Mouse (Mus musculus): ENCODE data around the gene Gfi1b. TPM values are rescaled to one million over a fixed set of nuclear protein-coding genes. Genes with fewer than 3 reads are reported as not detected.

Gene Gfi1b
- total RNA-seq, 2 experiments from 2014 or later = not detected

DNA sequence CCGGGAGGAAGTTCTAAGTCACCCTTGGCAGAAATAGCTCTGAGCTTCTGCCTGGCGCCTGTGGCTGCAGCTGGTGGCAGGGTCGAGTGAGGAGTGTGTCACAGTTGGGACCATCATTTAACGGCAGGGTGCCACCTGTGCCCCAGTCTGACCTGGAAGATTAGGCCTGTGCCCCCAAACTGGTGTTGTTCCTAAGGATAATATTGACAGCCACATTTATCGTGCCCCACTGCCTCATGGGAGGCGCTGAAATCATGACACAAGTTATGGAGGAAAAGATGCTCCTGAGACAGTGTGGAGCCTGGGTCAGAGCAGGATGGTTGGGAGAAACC lies 22.2 kb downstream of the Gfi1b start:
- no peak for DNase-seq (ENCODE audit: low spot score in 2 of 2)

DNA sequence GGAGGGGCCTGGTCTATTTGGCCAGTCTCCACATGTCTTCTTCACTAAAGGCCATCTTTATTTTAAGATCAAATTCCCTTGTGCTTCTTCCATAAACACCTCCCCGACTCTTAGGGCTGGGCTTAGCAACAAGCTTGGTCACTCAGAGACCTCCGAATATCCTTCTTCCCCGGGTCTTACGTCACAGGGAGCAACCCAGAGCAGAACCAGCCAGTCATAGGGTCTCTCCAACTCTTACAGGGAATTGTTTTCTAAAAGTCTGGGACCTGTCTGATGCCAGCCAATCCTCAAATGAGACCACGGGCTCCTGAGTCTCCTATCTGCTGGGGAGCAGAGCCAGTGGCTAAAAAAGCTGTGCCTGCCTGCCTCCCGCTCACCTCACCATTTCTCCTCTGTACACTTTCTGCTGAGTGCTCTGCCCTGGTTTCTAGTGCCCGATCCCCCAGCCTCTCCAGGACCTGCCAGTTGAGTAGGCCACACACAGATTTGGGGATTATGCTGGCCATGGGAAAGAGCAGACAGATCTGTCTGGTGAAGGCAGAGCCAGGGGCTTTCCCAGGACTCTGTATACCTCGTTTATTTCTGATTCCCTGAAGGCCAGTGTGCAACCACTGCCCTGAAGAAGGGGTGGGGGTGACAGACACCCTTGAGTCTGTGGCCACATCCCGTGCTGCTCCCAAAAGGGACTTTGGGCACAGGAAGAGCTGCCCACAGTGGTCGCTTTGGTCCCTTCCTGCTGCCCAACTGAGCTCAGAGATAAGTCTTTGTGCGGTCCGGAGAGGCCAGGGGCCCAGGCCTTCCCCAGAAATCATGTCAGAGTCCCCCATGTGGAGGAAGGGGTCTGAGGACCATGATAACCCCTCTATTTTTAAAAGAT lies 22.9 kb downstream of the Gfi1b start:
- no peak for DNase-seq (ENCODE audit: low spot score in 2 of 2)

DNA sequence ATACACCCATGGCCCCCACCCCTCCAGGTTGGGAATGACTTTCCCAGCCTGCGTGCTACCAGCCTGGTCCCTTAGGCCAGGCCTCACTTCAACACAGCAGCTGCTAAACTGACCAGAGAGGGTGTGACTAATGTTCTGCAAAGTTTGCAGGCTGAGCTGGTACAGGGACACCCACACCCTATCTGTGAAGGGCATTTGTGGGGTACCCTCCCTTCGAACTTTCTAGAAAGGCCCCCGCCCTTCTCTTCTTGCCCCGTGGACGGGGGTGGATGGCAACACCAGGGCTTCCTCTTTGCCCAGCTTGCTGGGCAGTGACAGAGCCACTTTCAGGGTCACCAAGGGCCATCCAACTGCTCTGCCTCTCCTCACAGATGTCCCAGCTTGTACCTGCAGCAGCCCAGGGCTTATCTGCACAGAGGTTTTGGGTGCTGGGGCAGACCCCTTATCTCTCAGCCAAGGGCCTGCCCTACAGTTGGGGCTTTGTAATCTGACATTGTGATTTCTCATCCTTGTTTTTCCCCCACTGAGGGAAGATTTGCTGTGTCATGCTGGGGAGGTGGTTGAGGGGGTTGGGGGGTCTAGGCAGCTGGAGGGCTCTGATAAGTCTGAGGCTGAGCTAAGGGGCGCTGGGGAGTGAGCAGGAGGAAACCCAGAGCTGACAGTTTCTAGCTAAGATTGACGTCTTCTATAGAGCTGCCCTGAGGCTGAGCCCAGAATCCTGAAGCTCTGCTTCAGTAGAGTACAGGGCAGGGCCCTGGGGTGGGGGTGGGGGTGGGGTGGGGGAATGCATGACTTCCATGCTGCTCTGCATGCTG lies 23.8 kb downstream of the Gfi1b start:
- DNase-seq (ENCODE audit: low spot score in 2 of 2) = no peak

DNA sequence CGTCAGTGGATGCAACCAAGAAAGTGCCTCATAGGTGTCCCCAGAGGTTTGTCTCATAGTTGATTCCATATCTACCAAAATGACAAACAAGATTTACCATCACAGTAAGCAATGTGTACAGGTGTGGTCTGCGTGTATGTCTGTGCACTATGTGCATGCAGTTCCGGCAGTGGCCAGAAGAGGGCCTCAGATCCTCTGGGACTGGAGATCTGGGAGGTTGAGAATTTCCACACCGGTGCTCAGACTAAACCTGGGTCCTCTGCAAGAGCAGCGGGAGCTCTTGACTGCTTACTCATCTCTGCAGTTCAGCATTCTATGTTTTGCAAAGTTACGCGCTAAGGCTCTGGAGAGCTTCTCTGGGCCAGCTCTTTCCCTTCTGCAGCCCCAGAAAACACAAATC lies 24.8 kb downstream of the Gfi1b start:
- DNase-seq (ENCODE audit: low spot score in 2 of 2) = no peak

DNA sequence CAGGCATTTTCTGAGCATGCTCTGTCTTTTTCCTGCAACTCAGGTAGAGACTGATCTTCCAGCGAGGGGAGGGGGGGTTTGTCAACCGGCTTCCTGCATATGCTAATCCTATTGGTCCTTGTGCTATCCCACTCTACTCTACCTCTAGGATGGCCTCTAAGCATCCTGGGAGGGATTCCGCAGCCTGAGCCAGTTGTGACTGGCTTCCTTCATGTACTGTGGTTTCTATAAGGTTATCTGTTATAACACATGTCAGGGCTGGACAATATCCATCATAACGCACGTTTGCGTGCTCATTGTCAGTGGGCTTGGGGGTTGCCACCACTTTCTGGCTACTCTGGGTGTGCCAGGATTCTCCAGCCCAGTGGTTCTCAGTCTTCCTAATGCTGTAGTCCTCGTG lies 25.8 kb downstream of the Gfi1b start:
- DNase-seq (ENCODE audit: low spot score in 2 of 2) = no peak

DNA sequence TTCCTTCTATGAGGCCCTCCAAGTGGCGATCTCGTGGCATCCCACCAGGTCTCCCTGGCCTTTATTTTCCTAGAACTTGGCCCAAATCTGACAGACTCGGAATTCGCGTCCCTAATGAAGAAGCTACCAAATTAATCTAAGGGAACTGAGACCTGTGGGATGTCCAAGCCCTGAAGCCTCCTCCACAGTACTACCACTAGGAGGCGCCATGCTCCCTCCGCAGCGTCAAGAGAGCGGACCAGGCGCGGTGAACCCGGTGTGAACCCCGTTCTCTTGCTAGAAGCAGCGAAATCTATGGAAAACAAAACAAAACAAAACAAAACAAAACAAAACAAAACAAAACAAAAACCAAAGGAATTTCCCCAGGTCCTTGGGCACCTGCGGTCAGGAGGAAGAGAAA lies 29.0 kb downstream of the Gfi1b start:
- DNase-seq (ENCODE audit: low spot score in 2 of 2) = peak; percentile 21 to 54

DNA sequence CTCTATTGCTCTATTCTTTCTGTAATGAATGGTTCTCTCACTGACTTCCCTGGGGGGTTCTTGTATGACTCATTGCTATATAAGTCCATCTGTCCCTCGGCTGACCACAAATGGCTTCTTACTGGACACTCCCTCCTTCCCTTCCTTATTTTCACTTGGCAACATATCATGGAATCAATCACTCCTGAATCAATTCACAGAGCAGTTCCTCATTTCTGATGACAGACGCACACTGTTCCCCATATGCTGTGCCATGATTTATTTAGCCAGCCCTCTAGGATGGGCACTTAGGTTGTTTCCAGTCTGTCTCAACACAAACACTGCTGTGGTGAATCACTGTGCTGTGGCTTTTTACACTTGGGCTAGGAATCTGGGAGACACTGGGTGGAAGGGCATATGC lies 30.3 kb downstream of the Gfi1b start:
- DNase-seq (ENCODE audit: low spot score in 2 of 2) = no peak

DNA sequence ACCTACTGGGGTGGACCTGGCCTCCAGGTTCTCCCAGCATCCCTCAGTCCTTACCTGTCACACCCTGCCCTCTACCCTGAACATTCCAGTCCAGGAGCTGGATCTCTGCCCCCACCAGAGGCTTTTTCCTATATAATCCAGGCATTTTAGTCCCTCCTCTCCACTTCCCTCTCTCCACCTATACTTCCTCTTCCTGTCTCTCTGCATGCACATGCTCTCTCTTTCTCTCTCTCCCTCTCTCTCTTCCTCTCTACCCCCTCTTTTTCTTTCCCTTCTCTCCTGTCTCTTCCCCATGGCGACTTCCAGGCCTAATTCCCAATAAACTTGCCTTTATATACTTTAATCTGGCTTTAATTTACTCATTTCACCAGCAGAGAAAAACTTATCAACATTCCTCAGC lies 33.2 kb downstream of the Gfi1b start:
- no peak for DNase-seq (ENCODE audit: low spot score in 2 of 2)

DNA sequence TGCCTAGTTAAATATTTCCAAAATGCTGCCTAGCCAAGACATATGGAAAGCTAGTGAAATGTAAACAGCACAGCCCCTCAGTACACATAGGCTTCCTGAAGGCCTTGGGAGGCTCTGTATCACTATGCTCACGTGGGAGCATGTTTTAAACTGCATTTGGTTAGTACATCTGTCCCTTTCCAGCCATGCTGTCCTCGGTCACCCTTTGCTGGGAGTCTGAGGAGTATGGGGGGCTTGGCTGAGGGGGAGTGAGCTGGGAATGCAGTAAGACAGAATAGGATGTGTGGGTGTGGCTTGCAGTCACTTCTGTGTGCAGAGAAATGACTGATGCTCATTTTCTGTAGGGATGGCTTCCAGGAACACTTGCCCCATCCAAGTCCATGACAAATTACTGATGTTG lies 36.1 kb downstream of the Gfi1b start:
- no peak for DNase-seq (ENCODE audit: low spot score in 2 of 2)

DNA sequence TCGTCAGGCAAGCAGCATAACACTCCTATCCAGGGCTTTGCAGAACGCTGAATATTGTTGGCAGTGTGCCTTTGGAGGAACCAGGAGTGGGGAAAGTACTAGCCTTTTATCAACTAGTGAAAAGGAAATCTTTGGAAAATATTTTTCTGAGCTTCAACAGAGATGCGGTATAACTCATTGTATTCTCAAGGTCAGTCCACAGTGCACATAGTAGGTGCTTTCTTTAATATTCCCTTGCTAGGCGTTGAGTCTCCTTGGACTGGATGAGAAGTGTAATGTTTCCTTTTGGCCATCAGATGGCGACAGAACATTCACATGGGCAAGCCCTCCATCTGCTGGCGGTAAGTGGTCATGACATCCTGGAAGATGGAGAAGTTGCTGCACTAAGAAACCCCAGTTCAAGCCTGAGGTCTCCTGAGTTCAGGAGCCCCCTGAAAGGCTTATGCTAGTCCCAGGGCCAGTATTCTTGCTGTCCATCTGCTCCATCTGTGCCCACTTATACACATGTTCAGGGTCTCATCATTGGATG lies 36.7 kb downstream of the Gfi1b start:
- peak; percentile 68 to 73 for DNase-seq (ENCODE audit: low spot score in 2 of 2)

DNA sequence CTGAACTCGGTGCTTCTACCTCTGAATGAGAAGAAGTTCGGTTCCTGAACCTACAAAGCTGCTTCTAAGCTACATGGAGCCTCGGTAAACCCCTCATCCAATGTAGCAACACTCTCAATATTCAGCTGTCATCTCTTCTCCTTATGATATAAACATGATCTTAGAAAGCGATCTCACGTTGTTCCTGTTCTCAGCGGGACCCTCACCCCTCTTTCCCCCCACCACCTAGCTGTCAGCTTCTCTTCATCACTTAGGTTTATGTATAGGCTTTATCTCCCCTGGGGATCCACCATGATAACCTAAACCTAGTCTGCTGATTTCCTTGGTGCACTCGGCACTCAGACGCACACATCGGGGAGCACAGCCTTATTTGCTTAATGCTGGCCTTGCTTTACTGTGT lies 38.1 kb downstream of the Gfi1b start, which contains the start of gene Gtf3c5:
Gene Gtf3c5, minus strand, starts transcription at position 101 of the 400 bp plus-strand sequence.
- DNase-seq (ENCODE audit: low spot score in 2 of 2) = no peak

DNA sequence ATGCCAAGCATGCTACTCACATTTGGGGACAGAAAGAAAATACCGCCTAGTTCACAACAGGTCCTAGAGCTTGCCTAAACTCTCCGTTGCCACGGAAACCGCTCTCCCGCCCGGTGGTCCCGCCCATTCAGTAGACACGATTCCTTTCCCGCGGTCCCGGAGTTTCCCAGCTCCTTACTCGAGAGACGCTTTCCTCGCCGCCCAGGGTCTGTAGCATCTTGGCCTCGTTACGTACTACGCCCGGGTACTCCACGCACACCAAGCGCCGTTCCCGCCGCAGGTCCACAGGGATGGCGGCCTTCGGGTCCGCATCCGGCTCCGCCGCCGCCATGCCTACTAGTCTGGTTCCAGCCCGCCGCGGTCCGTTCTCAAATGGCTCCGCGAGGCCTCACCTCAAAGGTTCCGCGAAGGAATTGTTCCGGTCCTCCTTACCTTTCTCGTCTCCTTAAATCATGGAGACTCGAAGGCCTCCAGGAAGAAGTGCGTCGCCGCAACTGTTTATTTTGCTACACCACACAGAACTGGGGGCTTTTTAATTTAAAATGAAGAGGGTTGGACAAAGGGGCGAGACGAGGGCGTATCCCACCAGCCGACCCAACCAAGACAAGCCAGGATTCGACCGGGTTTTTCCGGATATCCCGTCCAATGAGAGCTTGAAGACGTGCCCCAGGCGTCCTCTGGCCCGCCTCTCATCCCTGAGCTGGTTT lies 39.0 kb downstream of the Gfi1b start:
- DNase-seq (ENCODE audit: low spot score in 2 of 2) = peak; percentile 84

DNA sequence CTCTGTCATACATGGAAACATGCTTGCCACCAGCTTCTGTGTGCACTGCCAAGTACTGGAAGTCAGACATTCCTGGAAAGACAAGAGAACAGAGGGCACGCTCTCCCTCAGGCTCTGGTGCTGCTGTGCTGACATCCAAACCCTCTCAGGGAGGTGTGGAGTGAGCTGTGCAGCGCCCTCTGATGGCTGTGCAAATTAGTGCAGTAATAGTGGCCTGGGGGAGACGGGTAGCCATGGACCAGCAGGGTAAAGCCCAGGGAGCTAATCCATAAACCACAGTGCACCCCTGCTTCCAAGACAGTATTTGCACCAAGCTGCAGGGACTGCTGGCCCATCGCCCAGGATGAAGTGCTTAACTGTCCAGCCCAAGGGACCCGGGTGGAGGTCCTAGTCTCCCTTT lies 43.8 kb downstream of the Gfi1b start:
- peak in 1 of 2 experiments; percentile 32 for DNase-seq (ENCODE audit: low spot score in 2 of 2)

DNA sequence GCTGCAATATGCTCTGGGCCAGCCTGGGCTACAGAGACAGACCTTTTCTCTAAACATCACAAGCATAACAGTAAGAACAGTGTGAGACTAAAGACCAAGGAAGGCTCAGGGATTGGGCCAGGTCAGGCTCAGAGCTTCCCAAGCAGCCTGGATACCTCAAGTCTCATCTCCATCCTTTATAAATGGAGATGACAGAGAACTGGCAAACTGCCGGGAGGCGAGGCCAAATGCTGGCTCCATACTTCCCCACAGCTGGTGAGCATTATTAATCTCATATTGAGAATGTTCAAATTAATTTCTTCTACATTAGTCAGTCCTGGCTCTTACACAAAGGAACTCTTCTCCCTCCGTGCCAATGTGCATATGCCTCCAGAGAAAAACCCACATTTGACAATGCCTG lies 45.0 kb downstream of the Gfi1b start:
- DNase-seq (ENCODE audit: low spot score in 2 of 2) = no peak

DNA sequence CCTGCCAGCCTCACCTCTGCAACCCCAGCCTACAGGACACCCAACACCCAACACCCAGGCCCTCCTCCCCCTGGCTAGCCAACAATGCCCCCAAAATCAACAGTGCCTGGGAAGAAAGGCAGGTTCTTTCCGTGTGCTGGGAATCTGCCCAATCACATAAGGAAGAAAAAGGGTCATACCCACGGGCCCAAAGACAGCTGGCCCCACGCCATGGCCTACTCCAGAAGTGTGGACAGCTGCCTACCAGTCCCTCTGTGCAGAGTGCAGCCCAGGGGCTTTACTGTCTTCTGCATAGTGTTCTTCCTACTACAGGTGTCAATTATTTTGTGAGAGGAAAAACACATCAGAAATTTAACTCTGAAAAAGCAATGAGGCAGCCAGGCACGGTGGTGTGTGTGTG lies 46.4 kb downstream of the Gfi1b start:
- DNase-seq (ENCODE audit: low spot score in 2 of 2) = no peak

DNA sequence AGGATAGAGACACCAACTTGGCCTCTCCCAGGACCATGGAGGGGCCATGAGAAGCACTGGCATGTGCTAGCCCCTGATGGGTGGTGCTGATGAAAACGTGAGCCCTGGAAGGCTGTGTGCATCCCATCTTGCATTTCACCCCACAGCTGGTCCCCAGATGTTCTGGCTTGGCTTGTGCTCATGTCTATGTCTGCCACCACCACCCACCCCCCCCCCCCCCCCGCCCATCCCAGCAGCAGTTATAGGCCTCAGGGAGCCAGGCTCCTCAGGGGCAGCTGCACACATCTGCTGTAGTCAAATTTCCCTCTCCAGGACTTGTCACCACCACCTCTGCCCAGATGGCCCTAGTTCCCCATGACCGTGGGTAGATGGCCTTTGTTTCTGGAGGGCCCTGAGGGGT lies 51.9 kb downstream of the Gfi1b start:
- no peak for DNase-seq (ENCODE audit: low spot score in 2 of 2)

DNA sequence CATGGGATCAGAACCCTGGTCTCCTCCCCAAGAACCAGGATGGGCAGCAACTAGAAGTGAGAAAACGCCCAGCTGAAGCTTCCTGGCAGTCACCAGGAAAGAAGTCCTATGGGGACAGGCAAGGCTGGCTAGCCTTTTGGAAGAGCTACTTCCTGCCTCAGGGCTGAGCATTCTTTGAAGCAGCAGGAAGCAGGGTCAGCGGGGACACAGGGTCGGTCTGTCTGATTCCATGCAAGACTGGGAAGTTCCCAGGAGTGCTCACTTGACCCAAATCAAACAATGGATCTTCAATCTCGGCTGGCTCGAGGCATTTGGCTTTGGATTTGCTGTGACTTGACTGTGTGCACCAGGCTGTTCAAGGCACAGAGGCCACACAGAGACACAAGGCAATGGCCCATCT lies 55.2 kb downstream of the Gfi1b start:
- no peak for DNase-seq (ENCODE audit: low spot score in 2 of 2)

DNA sequence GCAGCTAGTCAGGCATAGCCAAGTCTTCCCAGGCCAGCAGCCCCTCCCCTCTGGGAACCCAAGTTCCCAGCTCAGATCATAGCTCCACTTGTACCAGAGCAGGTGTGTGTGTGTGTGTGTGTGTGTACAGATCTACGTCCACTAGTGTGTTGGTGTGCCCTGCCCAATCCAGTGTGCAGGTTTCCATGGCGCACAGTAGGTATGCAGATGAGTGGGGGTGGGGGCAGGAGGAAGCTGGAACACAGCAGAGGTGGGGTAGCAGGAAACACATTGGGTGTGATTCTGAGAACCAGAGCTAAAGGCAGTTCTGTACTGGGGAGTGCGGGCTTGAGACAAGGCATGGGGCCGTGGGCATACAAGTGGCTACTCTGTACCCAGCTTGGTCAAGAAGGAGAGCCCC lies 57.4 kb downstream of the Gfi1b start:
- no peak for DNase-seq (ENCODE audit: low spot score in 2 of 2)

DNA sequence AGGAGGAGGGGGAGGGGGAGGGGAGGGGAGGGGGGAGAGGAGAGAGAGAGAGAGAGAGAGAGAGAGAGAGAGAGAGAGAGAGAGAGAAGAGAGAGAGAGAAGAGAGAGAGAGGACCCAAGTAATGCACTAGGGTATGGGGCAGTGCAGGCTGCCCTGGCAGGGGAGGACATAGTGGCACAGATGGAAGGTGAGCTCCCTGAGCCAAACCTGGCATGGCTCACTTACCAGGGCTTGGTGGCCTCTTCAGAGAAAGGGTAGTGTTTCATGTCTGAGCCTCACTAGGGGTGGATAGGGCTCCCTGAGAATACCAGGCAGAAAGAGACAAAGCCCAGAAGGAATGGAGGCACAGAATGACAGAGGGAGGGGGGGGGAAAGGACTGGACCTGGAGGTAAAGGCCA lies 58.0 kb downstream of the Gfi1b start:
- DNase-seq (ENCODE audit: low spot score in 2 of 2) = no peak

DNA sequence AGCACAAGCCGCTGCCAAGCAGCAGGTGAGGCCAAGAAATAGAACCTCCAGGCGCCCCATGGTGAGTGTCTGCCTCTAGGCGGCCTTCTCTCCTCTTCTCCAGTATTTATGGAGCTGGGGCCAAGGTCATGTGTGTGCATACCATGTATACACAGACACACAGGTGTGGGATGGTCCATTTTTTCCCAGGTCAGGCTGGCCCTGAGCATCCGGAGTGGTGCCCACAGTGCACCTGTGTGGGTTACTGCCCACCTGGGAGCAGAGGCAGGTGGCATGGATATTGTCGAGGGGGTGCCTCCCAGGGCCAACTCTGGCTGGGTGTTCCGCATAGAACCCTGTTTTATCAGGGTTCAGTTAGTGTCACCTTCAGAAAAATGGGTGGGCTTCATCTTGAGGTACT lies 58.5 kb downstream of the Gfi1b start, which contains the start of gene Cel:
Gene Cel, minus strand, starts transcription at position 101 of the 400 bp plus-strand sequence.
- no peak for DNase-seq (ENCODE audit: low spot score in 2 of 2)
